Mouse (Mus musculus): ENCODE results near the gene Fcer1g.

Fcer1g gene

GRCm38 (mm10) chr1:171220871-171221270 lies 13.3 kb downstream of the Fcer1g start:
- in situ Hi-C loops (cut with MboI, MseI), result loop anchor here (5.0 kb wide), 1 partner anchor 104 kb away; no protein-coding TSS in a partner anchor

GRCm38 (mm10) chr1:171216241-171216955 lies 17.8 kb downstream of the Fcer1g start:
- in situ Hi-C loops (cut with MboI, MseI), result loop anchor here (5.0 kb wide), 1 partner anchor 79 kb away; no protein-coding TSS in a partner anchor

- in situ Hi-C loops (cut with MboI, MseI), result no loop called here
These were observed 20.2 kb downstream of the Fcer1g start, which contains the start of gene Nr1i3 for GRCm38 (mm10) chr1:171213801-171214496. Nr1i3 (plus strand) TSS chr1:171213970.

GRCm38 (mm10) chr1:171212854-171213253 lies 21.3 kb downstream of the Fcer1g start:
- in situ Hi-C loops (cut with MboI, MseI), result no loop called here

- in situ Hi-C loops (cut with MboI, MseI), result no loop called here
These were observed 24.8 kb downstream of the Fcer1g start for GRCm38 (mm10) chr1:171209409-171209808.

GRCm38 (mm10) chr1:171205704-171206493 lies 28.3 kb downstream of the Fcer1g start:
- in situ Hi-C loops (cut with MboI, MseI), result no loop called here

GRCm38 (mm10) chr1:171204249-171204644 lies 29.9 kb downstream of the Fcer1g start:
- in situ Hi-C loops (cut with MboI, MseI), result no loop called here

GRCm38 (mm10) chr1:171203471-171204248 lies 30.5 kb downstream of the Fcer1g start:
- in situ Hi-C loops (cut with MboI, MseI), result no loop called here

GRCm38 (mm10) chr1:171200769-171201168 lies 33.4 kb downstream of the Fcer1g start:
- in situ Hi-C loops (cut with MboI, MseI), result no loop called here

GRCm38 (mm10) chr1:171199532-171199931 lies 34.6 kb downstream of the Fcer1g start:
- in situ Hi-C loops (cut with MboI, MseI), result no loop called here

GRCm38 (mm10) chr1:171195887-171196397 lies 38.2 kb downstream of the Fcer1g start, which contains the start of gene Pcp4l1:
Pcp4l1 (minus strand) TSS chr1:171196268.
- in situ Hi-C loops (cut with MboI, MseI), result no loop called here

GRCm38 (mm10) chr1:171195046-171195822 lies 38.9 kb downstream of the Fcer1g start:
- in situ Hi-C loops (cut with MboI, MseI), result no loop called here

GRCm38 (mm10) chr1:171193911-171194830 lies 40.0 kb downstream of the Fcer1g start:
- in situ Hi-C loops (cut with MboI, MseI), result no loop called here

- in situ Hi-C loops (cut with MboI, MseI), result no loop called here
These were observed 40.9 kb downstream of the Fcer1g start for GRCm38 (mm10) chr1:171193093-171193840.

GRCm38 (mm10) chr1:171192283-171192682 lies 41.9 kb downstream of the Fcer1g start:
- in situ Hi-C loops (cut with MboI, MseI), result no loop called here

- in situ Hi-C loops (cut with MboI, MseI), result no loop called here
These were observed 43.3 kb downstream of the Fcer1g start for GRCm38 (mm10) chr1:171190832-171191231.

GRCm38 (mm10) chr1:171189476-171190114 lies 44.6 kb downstream of the Fcer1g start:
- in situ Hi-C loops (cut with MboI, MseI), result no loop called here

- in situ Hi-C loops (cut with MboI, MseI), result no loop called here
These were observed 45.1 kb downstream of the Fcer1g start for GRCm38 (mm10) chr1:171189046-171189445.

Data from T-helper 2 cell (primary cell).